Mouse (Mus musculus) neural tube, embryonic 13.5 days (tissue): ENCODE results near the gene Taf13. TPM values are rescaled to one million over a fixed set of nuclear protein-coding genes. Genes with fewer than 3 reads are reported as not detected.

Experiments used
- ATAC-seq: fragments of 200-750 bp; cut with Nextera tagmentation; 2 replicates; pipeline ENCODE4 v1.8.0; 2017; ENCODE audit warnings: low read depth, mild to moderate bottlenecking, moderate TSS enrichment, moderate library complexity
- H3K27ac ChIP-seq: fragments of 300-500 bp; sonication (generic); replicated peaks from 2 replicates; pipeline ENCODE4 v1.5.1; 2015; ENCODE audit warnings: moderate library complexity, mild to moderate bottlenecking, inconsistent platforms
- H3K27me3 ChIP-seq: fragments of 300-500 bp; sonication (generic); 2 replicates; pipeline ENCODE4 v1.6.1; 2015; ENCODE audit warnings: mild to moderate bottlenecking, inconsistent platforms
- H3K36me3 ChIP-seq: fragments of 300-500 bp; sonication (generic); 2 replicates; pipeline ENCODE4 v1.6.1; 2015; ENCODE audit warnings: mild to moderate bottlenecking, inconsistent platforms
- H3K4me1 ChIP-seq: fragments of 300-500 bp; sonication (generic); replicated peaks from 2 replicates; pipeline ENCODE4 v1.6.1; 2015; ENCODE audit warnings: inconsistent platforms
- H3K4me2 ChIP-seq: fragments of 300-500 bp; sonication (generic); 2 replicates; pipeline ENCODE4 v1.6.1; 2015; ENCODE audit warnings: inconsistent platforms, mild to moderate bottlenecking, moderate library complexity
- H3K4me3 ChIP-seq: fragments of 300-500 bp; sonication (generic); 2 replicates; pipeline ENCODE4 v1.5.1; 2015; ENCODE audit warnings: mild to moderate bottlenecking, inconsistent platforms
- H3K9ac ChIP-seq: fragments of 300-500 bp; sonication (generic); 2 replicates; pipeline ENCODE4 v1.6.1; 2015; ENCODE audit warnings: moderate library complexity, mild to moderate bottlenecking, inconsistent platforms
- H3K9me3 ChIP-seq: fragments of 300-500 bp; sonication (generic); 2 replicates; pipeline ENCODE4 v1.6.1; 2016; ENCODE audit warnings: inconsistent platforms
- WGBS: fragments of 180-500 bp; shearing (Covaris S2); methylation state at CpG from one replicate; pipeline ENCODE4 v1.1.7; 2015; 5-methylcytosine and 5-hydroxymethylcytosine counted together
- polyA plus RNA-seq: library from polyadenylated mRNA; unstranded; fragments of >200 nt; fragmentation: Nextera tagmentation; extraction: Ambion mirVana; gene quantifications from 2 replicates; pipeline ENCODE4 v1.2.1, GENCODE M21; 2015

Gene Taf13
- 71.4 and 76.0 TPM in 2 replicates for polyA plus RNA-seq

- ATAC-seq, result peak; percentile 97
- Histone ChIP-seq H3K27ac (peak within 1 kb of the TSS; percentile 88), H3K4me1 (peaks cover 31% of the 10 kb centered on the region), H3K36me3 (no peaks in the 10 kb centered on the region), H3K27me3 (no peaks in the 10 kb centered on the region), H3K9ac (peak within 1 kb of the TSS; percentile 87), H3K9me3 (no peaks in the 10 kb centered on the region), H3K4me2 (peak within 1 kb of the TSS; percentile 81), H3K4me3 (peak within 1 kb of the TSS; percentile 68)
- under 1% methylated on average over 42 of the region's 42 CpGs for WGBS
These were observed at the start of gene Taf13 for GRCm38 (mm10) chr3:108571443-108572294. Gene Taf13, plus strand, starts transcription at chr3:108571698.

- H3K4me1 ChIP-seq, result peaks cover 5% of the 10 kb centered on the region; the same call in 1 of the 2 replicates
- peaks cover under 1% of the 10 kb centered on the region; the same call in 1 of the 2 replicates for H3K9me3 ChIP-seq
- no peaks in the 10 kb centered on the region for H3K36me3 ChIP-seq
- H3K27ac ChIP-seq, result no peak overlapping the region
- no peak overlapping the region for H3K9ac ChIP-seq
- 92% methylated on average over 4 of the region's 4 CpGs for WGBS
- ATAC-seq, result no peak
- no peak overlapping the region for H3K4me2 ChIP-seq
- no peak overlapping the region for H3K4me3 ChIP-seq
- no peaks in the 10 kb centered on the region for H3K27me3 ChIP-seq
These were observed 48.1 kb upstream of the Taf13 start for GRCm38 (mm10) chr3:108523415-108523814.

- Histone ChIP-seq H3K36me3 (no peaks in the 10 kb centered on the region), H3K9me3 (peaks cover 3% of the 10 kb centered on the region; the same call in 1 of the 2 replicates), H3K27ac (no peak overlapping the region), H3K9ac (no peak overlapping the region), H3K4me1 (peaks cover 8% of the 10 kb centered on the region), H3K27me3 (no peaks in the 10 kb centered on the region), H3K4me3 (no peak overlapping the region), H3K4me2 (no peak overlapping the region)
- ATAC-seq, result no peak
- 91% methylated on average over 8 of the region's 8 CpGs for WGBS
These were observed 43.0 kb upstream of the Taf13 start for GRCm38 (mm10) chr3:108528489-108528888.

GRCm38 (mm10) chr3:108533114-108533885 lies 38.2 kb upstream of the Taf13 start:
- 77% methylated on average over 9 of the region's 9 CpGs for WGBS
- no peak for ATAC-seq

GRCm38 (mm10) chr3:108533951-108534350 lies 37.5 kb upstream of the Taf13 start, which contains the start of gene 1700013F07Rik:
Gene 1700013F07Rik, plus strand, starts transcription at chr3:108534150.
- 90% methylated on average over 6 of the region's 6 CpGs for WGBS
- no peak for ATAC-seq
- peaks cover 10% of the 10 kb centered on the region for H3K27me3 ChIP-seq
- H3K4me1 ChIP-seq, result peaks cover 28% of the 10 kb centered on the region
- no peak within 1 kb of the TSS for H3K4me3 ChIP-seq
- no peak within 1 kb of the TSS for H3K4me2 ChIP-seq
- no peak within 1 kb of the TSS for H3K27ac ChIP-seq
- H3K9me3 ChIP-seq, result no peaks in the 10 kb centered on the region
- no peaks in the 10 kb centered on the region for H3K36me3 ChIP-seq
- no peak within 1 kb of the TSS for H3K9ac ChIP-seq

More at GRCm38 (mm10) chr3:108533114-108533885, 38.2 kb upstream of the Taf13 start:
- peaks cover 10% of the 10 kb centered on the region for H3K27me3 ChIP-seq
- H3K4me3 ChIP-seq, result no peak overlapping the region
- H3K4me1 ChIP-seq, result peaks cover 28% of the 10 kb centered on the region
- H3K9ac ChIP-seq, result no peak overlapping the region
- H3K27ac ChIP-seq, result no peak overlapping the region
- no peak overlapping the region for H3K4me2 ChIP-seq
- H3K36me3 ChIP-seq, result no peaks in the 10 kb centered on the region
- peaks cover 3% of the 10 kb centered on the region; the same call in 1 of the 2 replicates for H3K9me3 ChIP-seq

GRCm38 (mm10) chr3:108535896-108536516 lies 35.5 kb upstream of the Taf13 start:
- H3K36me3 ChIP-seq, result no peaks in the 10 kb centered on the region
- peak overlapping the region; percentile 67 for H3K27ac ChIP-seq
- peaks cover 10% of the 10 kb centered on the region for H3K27me3 ChIP-seq
- H3K9me3 ChIP-seq, result no peaks in the 10 kb centered on the region
- peaks cover 28% of the 10 kb centered on the region for H3K4me1 ChIP-seq
- peak; percentile 16 for ATAC-seq
- peak overlapping the region; percentile 44 for H3K4me3 ChIP-seq
- H3K9ac ChIP-seq, result peak overlapping the region; percentile 70
- 8% methylated on average over 15 of the region's 15 CpGs for WGBS
- H3K4me2 ChIP-seq, result peak overlapping the region; percentile 67

GRCm38 (mm10) chr3:108536517-108537260 lies 34.8 kb upstream of the Taf13 start, which contains the start of gene 5330417C22Rik:
Gene 5330417C22Rik, minus strand, starts transcription at chr3:108536536.
- Histone ChIP-seq H3K27ac (peak within 1 kb of the TSS; percentile 67), H3K9ac (peak within 1 kb of the TSS; percentile 70), H3K27me3 (peaks cover 10% of the 10 kb centered on the region), H3K4me2 (peak within 1 kb of the TSS; percentile 67), H3K4me1 (peaks cover 28% of the 10 kb centered on the region), H3K9me3 (no peaks in the 10 kb centered on the region), H3K36me3 (no peaks in the 10 kb centered on the region), H3K4me3 (peak within 1 kb of the TSS; percentile 44)
- 2% methylated on average over 35 of the region's 35 CpGs for WGBS
- ATAC-seq, result peak; percentile 96

- peak overlapping the region; percentile 25 for H3K4me3 ChIP-seq
- peak; percentile 28; the same call in 1 of the 2 replicates for ATAC-seq
- 5% methylated on average over 17 of the region's 17 CpGs for WGBS
These were observed 34.2 kb upstream of the Taf13 start for GRCm38 (mm10) chr3:108537303-108537702.

GRCm38 (mm10) chr3:108542299-108542698 lies 29.2 kb upstream of the Taf13 start:
- H3K27ac ChIP-seq, result no peak overlapping the region
- no peak overlapping the region for H3K4me2 ChIP-seq
- no peak for ATAC-seq
- H3K36me3 ChIP-seq, result no peaks in the 10 kb centered on the region
- H3K9me3 ChIP-seq, result no peaks in the 10 kb centered on the region
- no peak overlapping the region for H3K4me3 ChIP-seq
- no peaks in the 10 kb centered on the region for H3K27me3 ChIP-seq
- no peak overlapping the region for H3K9ac ChIP-seq
- H3K4me1 ChIP-seq, result peaks cover 5% of the 10 kb centered on the region; the same call in 1 of the 2 replicates
- 88% methylated on average over 11 of the region's 11 CpGs for whole genome bisulfite sequencing

More at GRCm38 (mm10) chr3:108537303-108537702, 34.2 kb upstream of the Taf13 start:
- Histone ChIP-seq H3K9me3 (no peaks in the 10 kb centered on the region), H3K36me3 (no peaks in the 10 kb centered on the region), H3K4me2 (peak overlapping the region; percentile 67), H3K27me3 (peaks cover 10% of the 10 kb centered on the region), H3K9ac (peak overlapping the region; percentile 54; the same call in 1 of the 2 replicates), H3K4me1 (peaks cover 28% of the 10 kb centered on the region), H3K27ac (peak overlapping the region; percentile 47)

GRCm38 (mm10) chr3:108554111-108554561 lies 17.4 kb upstream of the Taf13 start:
- peak overlapping the region; percentile 75 for H3K4me3 ChIP-seq
- H3K27ac ChIP-seq, result peak overlapping the region; percentile 94
- peak overlapping the region; percentile 63 for H3K4me2 ChIP-seq
- H3K9ac ChIP-seq, result peak overlapping the region; percentile 96
- no peaks in the 10 kb centered on the region for H3K9me3 ChIP-seq
- H3K4me1 ChIP-seq, result peaks cover 7% of the 10 kb centered on the region
- H3K27me3 ChIP-seq, result no peaks in the 10 kb centered on the region
- ATAC-seq, result peak; percentile 81
- peaks cover 30% of the 10 kb centered on the region for H3K36me3 ChIP-seq
- WGBS, result under 1% methylated on average over 39 of the region's 42 CpGs
